Mouse (Mus musculus): ENCODE data around the gene Gm49405.

DNA sequence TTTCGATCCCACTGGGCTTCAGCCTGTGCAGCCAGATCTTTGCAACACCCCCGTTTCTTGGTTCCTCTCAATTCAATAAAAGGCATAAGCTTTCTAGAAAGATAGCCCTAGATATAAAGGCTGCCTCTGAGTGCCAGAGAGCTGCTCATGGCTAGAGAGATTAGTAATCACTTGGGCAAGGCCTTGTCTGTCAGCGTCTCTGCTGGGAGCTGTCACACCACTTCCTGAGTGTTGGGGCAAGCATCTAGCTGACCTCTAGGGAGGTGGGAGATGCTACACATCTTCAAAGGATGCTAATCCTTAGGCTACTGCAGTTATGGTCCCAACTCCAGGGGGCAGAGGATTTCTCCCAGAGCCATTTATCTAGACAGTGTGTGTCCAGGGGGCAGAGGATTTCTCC lies 33.2 kb upstream of the Gm49405 start:
- TF ChIP-seq POLR2A (IDR thresholded peaks at IDR 0.05; ENCODE audit: insufficient read depth, low read length) (no peak), EP300 (IDR thresholded peaks at IDR 0.05; ENCODE audit: insufficient read depth, low read depth, low read length) (no peak), CTCF (IDR thresholded peaks at IDR 0.05; ENCODE audit: low read depth, low read length) (no peak)

All from ES-Bruce4 (cell line).